Mouse (Mus musculus) gonadal fat pad, adult 2 months (tissue): Measurements from ENCODE around the gene Exoc6b. TPM values are rescaled to one million over a fixed set of nuclear protein-coding genes. Genes with fewer than 3 reads are reported as not detected.

ENCODE experiments used
- DNase-seq: peaks from one replicate; pipeline ENCODE4 v3.0.0-alpha.2; 2012; ENCODE audit warnings: low read depth
- polyA plus RNA-seq: library from polyadenylated mRNA; depleted of rRNA; stranded (reverse); fragments of >200 nt; gene quantifications from 2 replicates; pipeline ENCODE4 v1.2.3, GENCODE M21; 2012

The Exoc6b gene
- polyA plus RNA-seq, 1 experiment: 8.4 TPM

- no peak for DNase-seq
These were observed 186.4 kb downstream of the Exoc6b start for GRCm38 (mm10) chr6:84882663-84883517.

- DNase-seq: no peak
These were observed 193.4 kb downstream of the Exoc6b start for GRCm38 (mm10) chr6:84875869-84876268.

GRCm38 (mm10) chr6:84867114-84867513 is 202.2 kb downstream of the Exoc6b start:
- DNase-seq: no peak

- DNase-seq: no peak
These were observed 204.7 kb downstream of the Exoc6b start for GRCm38 (mm10) chr6:84864625-84865024.

- DNase-seq: no peak
These were observed 205.4 kb downstream of the Exoc6b start for GRCm38 (mm10) chr6:84863816-84864375.

GRCm38 (mm10) chr6:84845665-84846064 is 223.6 kb downstream of the Exoc6b start:
- DNase-seq: no peak

- DNase-seq: no peak
These were observed 228.2 kb downstream of the Exoc6b start for GRCm38 (mm10) chr6:84841138-84841537.

- no peak for DNase-seq
These were observed 261.8 kb downstream of the Exoc6b start for GRCm38 (mm10) chr6:84807546-84807945.

- DNase-seq: no peak
These were observed 263.1 kb downstream of the Exoc6b start for GRCm38 (mm10) chr6:84806132-84806730.

- no peak for DNase-seq
These were observed 270.6 kb downstream of the Exoc6b start for GRCm38 (mm10) chr6:84798736-84799135.

- DNase-seq: no peak
These were observed 285.3 kb downstream of the Exoc6b start for GRCm38 (mm10) chr6:84783994-84784393.

GRCm38 (mm10) chr6:84779987-84780386 is 289.3 kb downstream of the Exoc6b start:
- no peak for DNase-seq

GRCm38 (mm10) chr6:84778970-84779369 is 290.3 kb downstream of the Exoc6b start:
- DNase-seq: no peak

- no peak for DNase-seq
These were observed 293.4 kb downstream of the Exoc6b start for GRCm38 (mm10) chr6:84775908-84776307.

- DNase-seq: no peak
These were observed 314.0 kb downstream of the Exoc6b start for GRCm38 (mm10) chr6:84755266-84755665.

- no peak for DNase-seq
These were observed 316.4 kb downstream of the Exoc6b start for GRCm38 (mm10) chr6:84752806-84753420.

GRCm38 (mm10) chr6:84751409-84751808 is 317.9 kb downstream of the Exoc6b start:
- DNase-seq: no peak

GRCm38 (mm10) chr6:84746847-84747395 is 322.4 kb downstream of the Exoc6b start:
- DNase-seq: no peak

- DNase-seq: no peak
These were observed 323.0 kb downstream of the Exoc6b start for GRCm38 (mm10) chr6:84746193-84746846.

GRCm38 (mm10) chr6:84745570-84745969 is 323.7 kb downstream of the Exoc6b start:
- DNase-seq: no peak

GRCm38 (mm10) chr6:84742227-84742626 is 327.1 kb downstream of the Exoc6b start:
- no peak for DNase-seq

- DNase-seq: no peak
These were observed 332.4 kb downstream of the Exoc6b start for GRCm38 (mm10) chr6:84736942-84737341.
